Mouse (Mus musculus) liver, postnatal 0 days (tissue): ENCODE results near the gene Tns2. TPM values are rescaled to one million over a fixed set of nuclear protein-coding genes. Genes with fewer than 3 reads are reported as not detected.

Source experiments
- ATAC-seq: fragments of 200-750 bp; cut with Nextera tagmentation; 2 replicates; pipeline ENCODE4 v1.8.0; 2017; ENCODE audit warnings: mild to moderate bottlenecking, moderate library complexity
- DNase-seq: peaks from one replicate; pipeline ENCODE4 v3.0.0-alpha.2; 2016
- H3K27ac ChIP-seq: fragments of 300-500 bp; sonication (generic); 2 replicates; pipeline ENCODE4 v1.5.1; 2014; ENCODE audit warnings: antibody characterized with exemption, moderate library complexity, mild to moderate bottlenecking, low read depth
- H3K27me3 ChIP-seq: fragments of 300-500 bp; sonication (generic); 2 replicates; pipeline ENCODE4 v1.6.1; 2014; ENCODE audit warnings: low read length, control low read depth, mixed read lengths; ENCODE audit not compliant: insufficient read depth
- H3K36me3 ChIP-seq: fragments of 300-500 bp; sonication (generic); replicated peaks from 2 replicates; pipeline ENCODE4 v1.6.1; 2014; ENCODE audit warnings: mild to moderate bottlenecking, control low read depth, low read length, moderate library complexity, mixed read lengths; ENCODE audit not compliant: insufficient read depth
- H3K4me1 ChIP-seq: fragments of 300-500 bp; sonication (generic); 2 replicates; pipeline ENCODE4 v1.6.1; 2014; ENCODE audit warnings: antibody characterized with exemption, mild to moderate bottlenecking, control low read depth; ENCODE audit not compliant: insufficient read depth
- H3K4me2 ChIP-seq: fragments of 300-500 bp; sonication (generic); 2 replicates; pipeline ENCODE4 v1.6.1; 2014; ENCODE audit warnings: low read depth, mild to moderate bottlenecking, low read length, moderate library complexity, mixed read lengths
- H3K4me3 ChIP-seq: fragments of 300-500 bp; sonication (generic); 2 replicates; pipeline ENCODE4 v1.5.1; 2014; ENCODE audit warnings: low read depth, low read length
- H3K9ac ChIP-seq: fragments of 300-500 bp; sonication (generic); replicated peaks from 2 replicates; pipeline ENCODE4 v1.6.1; 2014; ENCODE audit warnings: mild to moderate bottlenecking, moderate library complexity
- H3K9me3 ChIP-seq: fragments of 300-500 bp; sonication (generic); 2 replicates; pipeline ENCODE4 v1.6.1; 2016; ENCODE audit warnings: mild to moderate bottlenecking, control low read depth, low read length, mixed read lengths
- CTCF ChIP-seq: sonication (generic); IDR thresholded peaks from 2 replicates; pipeline ENCODE4 v1.5.1; 2016; ENCODE audit warnings: antibody characterized with exemption, low read depth
- EP300 ChIP-seq: IDR thresholded peaks from 2 replicates; pipeline ENCODE4 v1.6.1; 2016; ENCODE audit warnings: antibody characterized with exemption, low read depth, mild to moderate bottlenecking
- whole genome bisulfite sequencing: fragments of 180-500 bp; shearing (Covaris S2); extraction: QIAGEN DNeasy Blood & Tissue Kit; methylation state at CpG from one replicate; pipeline ENCODE4 v1.1.7; 2014; ENCODE audit not compliant: insufficient replicate concordance; 5-methylcytosine and 5-hydroxymethylcytosine counted together
- polyA plus RNA-seq: library from polyadenylated mRNA; unstranded; fragments of >200 nt; fragmentation: Nextera tagmentation; extraction: Ambion mirVana; gene quantifications from 2 replicates; pipeline ENCODE4 v1.2.1, GENCODE M21; 2015

The Tns2 gene
- polyA plus RNA-seq, 1 experiment from 2014 or later, result 9.2 TPM

DNA sequence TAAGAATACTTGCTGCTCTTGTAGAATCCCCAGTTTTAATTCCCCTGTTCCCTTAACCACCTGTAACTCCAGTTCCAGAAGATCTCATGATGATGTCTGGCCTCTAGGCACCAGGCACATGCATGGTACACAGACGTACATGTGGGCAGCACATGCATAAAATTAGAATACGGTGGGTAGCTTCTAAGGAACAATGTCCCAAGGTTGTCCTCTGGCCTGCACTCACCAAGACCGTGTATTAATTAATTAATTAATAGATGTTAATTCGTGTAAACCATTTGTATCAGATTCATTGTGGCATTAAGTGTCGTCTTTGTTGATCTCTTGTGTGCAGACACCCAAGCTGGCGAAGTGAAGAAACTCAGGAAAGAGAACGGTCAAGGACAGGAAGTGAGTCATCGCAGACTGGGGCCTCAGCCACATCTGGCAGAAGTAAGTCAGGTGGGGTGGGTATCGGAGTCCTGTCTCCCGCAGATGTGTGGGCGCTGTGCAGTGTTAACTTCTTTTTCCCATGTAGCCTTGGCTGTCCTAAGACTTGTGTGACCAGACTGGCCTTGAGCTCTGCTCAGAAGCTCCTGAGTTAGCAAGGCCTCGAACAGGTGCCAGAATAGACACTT is 9.0 kb upstream of the Tns2 start:
- no peak for TF ChIP-seq EP300
- no peak for TF ChIP-seq CTCF
- H3K4me1 ChIP-seq, result peaks cover 2% of the 10 kb centered on the region; the same call in 1 of the 2 replicates
- WGBS, result 53% methylated on average over 12 of the region's 12 CpGs
- no peak overlapping the region for H3K9ac ChIP-seq
- H3K4me2 ChIP-seq, result no peak overlapping the region; the same call in 1 of the 2 replicates
- no peak overlapping the region for H3K4me3 ChIP-seq
- DNase-seq (no peak), ATAC-seq (peak; percentile 40; the same call in 1 of the 2 replicates)
- peaks cover 93% of the 10 kb centered on the region for H3K36me3 ChIP-seq
- H3K27ac ChIP-seq, result 0 out of 2 replicates have a peak overlapping the region, but pooled peaks have one; percentile 44
- no peaks in the 10 kb centered on the region for H3K9me3 ChIP-seq
- no peaks in the 10 kb centered on the region for H3K27me3 ChIP-seq

DNA sequence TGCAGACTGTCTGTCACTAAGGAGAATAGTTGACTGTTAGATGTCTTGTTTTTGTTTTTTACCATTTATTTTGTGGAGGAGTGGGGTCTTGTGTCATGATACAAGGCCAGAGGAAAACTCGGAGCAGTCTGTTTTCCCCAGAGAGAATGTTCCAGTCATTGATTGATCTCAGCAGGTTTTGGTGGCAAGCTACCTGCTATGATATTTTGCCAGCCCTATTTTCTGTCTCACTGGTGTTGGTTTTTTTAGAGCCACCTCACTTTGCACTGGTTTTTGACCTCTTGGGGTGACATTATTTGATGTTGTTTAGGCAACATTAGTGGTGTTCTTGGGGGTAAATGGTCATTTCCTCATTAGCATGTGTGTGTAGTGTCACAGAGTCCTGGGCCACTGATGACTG is 8.5 kb upstream of the Tns2 start:
- no peak for DNase-seq

DNA sequence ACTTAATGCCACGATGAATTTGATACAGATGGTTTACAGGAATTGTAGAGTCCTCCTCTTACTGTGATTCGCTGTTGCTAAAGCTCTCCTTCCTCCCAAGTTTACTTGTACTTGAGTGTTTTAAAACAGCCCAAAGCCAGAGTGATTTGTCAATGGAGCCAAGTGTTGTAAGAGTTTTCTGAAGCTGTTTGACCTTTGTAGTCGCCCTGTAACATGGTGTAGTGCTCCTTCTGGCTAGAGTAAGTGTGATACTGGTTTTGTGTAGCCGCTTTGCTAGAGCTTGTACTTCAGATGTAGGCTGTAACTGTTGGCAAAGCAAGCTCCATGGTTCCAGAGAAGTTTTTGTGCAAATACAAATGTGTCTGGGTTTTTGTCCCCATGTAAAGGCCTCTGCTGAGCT is 8.0 kb upstream of the Tns2 start:
- Histone ChIP-seq H3K36me3 (peaks cover 87% of the 10 kb centered on the region), H3K27ac (peak overlapping the region; percentile 44; the same call in 1 of the 2 replicates), H3K4me3 (no peak overlapping the region), H3K27me3 (no peaks in the 10 kb centered on the region), H3K4me1 (peaks cover 2% of the 10 kb centered on the region; the same call in 1 of the 2 replicates), H3K9me3 (no peaks in the 10 kb centered on the region), H3K4me2 (no peak overlapping the region), H3K9ac (no peak overlapping the region)
- DNase-seq, result no peak
- WGBS, result 86% methylated on average over 4 of the region's 4 CpGs
- TF ChIP-seq CTCF (no peak), EP300 (no peak)
- no peak for ATAC-seq

More for the DNA sequence above, 8.5 kb upstream of the Tns2 start:
- H3K4me2 ChIP-seq, result no peak overlapping the region; the same call in 1 of the 2 replicates
- no peaks in the 10 kb centered on the region for H3K27me3 ChIP-seq
- ATAC-seq, result no peak
- peaks cover 2% of the 10 kb centered on the region; the same call in 1 of the 2 replicates for H3K4me1 ChIP-seq
- H3K9ac ChIP-seq, result no peak overlapping the region
- H3K4me3 ChIP-seq, result no peak overlapping the region
- H3K27ac ChIP-seq, result peak overlapping the region; percentile 44; the same call in 1 of the 2 replicates
- 79% methylated on average over 1 of the region's 1 CpGs for WGBS
- no peak for TF ChIP-seq EP300
- no peak for TF ChIP-seq CTCF
- H3K9me3 ChIP-seq, result no peaks in the 10 kb centered on the region
- peaks cover 89% of the 10 kb centered on the region for H3K36me3 ChIP-seq

DNA sequence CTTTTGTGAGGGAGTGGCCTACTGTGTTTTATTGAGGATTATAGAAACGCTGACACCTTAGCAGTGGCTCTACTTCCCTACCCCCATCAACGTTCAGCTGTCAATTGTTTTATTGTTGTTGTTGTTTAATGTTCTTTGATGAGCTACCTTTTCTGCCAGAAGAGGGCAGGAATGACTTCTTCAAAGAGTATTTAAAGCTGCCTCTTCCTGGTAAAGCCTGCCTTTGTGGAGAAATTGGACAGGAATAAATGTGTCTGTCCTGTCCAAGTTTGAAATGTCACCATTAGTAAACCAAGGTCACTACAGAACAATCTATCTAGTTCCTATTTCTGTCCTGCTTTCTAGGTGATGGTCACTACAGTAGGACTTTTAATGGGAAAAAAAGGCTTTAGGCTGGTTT is 6.1 kb upstream of the Tns2 start:
- Histone ChIP-seq H3K27me3 (no peaks in the 10 kb centered on the region), H3K9me3 (no peaks in the 10 kb centered on the region), H3K4me1 (peaks cover 2% of the 10 kb centered on the region; the same call in 1 of the 2 replicates), H3K27ac (no peak overlapping the region), H3K4me2 (no peak overlapping the region), H3K9ac (no peak overlapping the region), H3K36me3 (peaks cover 74% of the 10 kb centered on the region), H3K4me3 (no peak overlapping the region)
- TF ChIP-seq EP300 (no peak), CTCF (no peak)
- no peak for ATAC-seq
- 67% methylated on average over 2 of the region's 2 CpGs for WGBS
- DNase-seq, result no peak

DNA sequence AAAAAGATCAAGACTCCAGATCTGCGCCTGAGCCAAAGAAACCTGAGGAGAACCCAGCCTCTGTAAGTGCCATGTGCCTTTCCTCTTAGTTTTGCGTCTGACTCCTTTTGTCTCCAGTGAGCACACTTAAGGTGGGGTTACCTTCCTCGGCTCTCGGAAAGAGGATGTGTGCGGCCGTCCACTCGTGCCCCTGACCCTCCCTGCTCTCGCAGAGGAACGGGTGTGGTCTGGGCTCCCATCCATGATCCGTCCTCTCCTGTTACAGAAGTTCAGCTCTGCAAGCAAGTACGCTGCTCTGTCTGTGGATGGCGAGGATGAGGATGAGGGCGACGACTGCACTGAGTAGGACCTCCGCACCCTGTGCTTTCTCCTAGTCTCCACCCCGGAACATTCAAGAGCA is 5.2 kb upstream of the Tns2 start:
- Histone ChIP-seq H3K9ac (no peak overlapping the region), H3K27me3 (no peaks in the 10 kb centered on the region), H3K36me3 (peaks cover 66% of the 10 kb centered on the region), H3K4me2 (no peak overlapping the region), H3K9me3 (no peaks in the 10 kb centered on the region), H3K4me1 (peaks cover 2% of the 10 kb centered on the region; the same call in 1 of the 2 replicates), H3K27ac (no peak overlapping the region), H3K4me3 (no peak overlapping the region)
- DNase-seq, result no peak
- TF ChIP-seq EP300 (no peak), CTCF (no peak)
- WGBS, result 88% methylated on average over 16 of the region's 16 CpGs
- no peak for ATAC-seq

DNA sequence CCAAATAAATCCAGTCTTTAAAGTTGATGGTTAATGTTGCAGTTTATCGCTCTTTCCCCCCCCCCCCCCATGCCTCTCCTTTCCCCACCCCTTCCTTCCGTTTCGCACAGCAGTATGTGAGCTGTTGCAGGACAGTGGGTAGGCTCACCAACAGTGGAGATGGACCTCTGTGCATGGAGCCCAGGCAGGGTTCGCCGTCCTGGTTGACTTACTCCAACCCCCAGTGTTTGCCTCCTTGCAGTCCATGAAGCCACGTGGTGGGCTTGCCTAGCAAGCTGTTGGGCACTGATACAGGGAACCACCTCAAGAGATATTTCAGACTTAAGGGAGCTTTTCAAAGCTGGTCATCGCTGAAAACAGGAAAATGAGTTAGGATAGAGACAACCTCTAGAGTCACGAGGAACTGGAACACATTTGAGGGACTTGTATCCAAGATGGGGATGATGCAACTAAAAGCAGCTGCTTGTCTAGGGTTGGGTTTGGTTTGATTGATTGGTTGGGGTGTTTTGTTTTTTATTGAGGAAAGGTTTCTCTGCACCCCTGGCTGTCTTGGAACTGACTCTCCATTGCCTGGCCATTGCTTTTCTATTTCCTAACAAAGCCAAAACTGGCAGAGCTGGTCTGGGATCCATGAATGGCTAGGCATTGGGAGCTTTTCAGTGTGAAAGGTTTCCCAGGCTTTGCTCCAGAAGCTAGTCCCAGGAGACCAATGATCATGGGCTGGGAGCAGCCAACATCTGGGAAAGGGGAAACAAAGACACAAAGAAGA is 2.9 kb upstream of the Tns2 start:
- WGBS, result 50% methylated on average over 8 of the region's 8 CpGs
- Histone ChIP-seq H3K36me3 (peaks cover 43% of the 10 kb centered on the region), H3K27me3 (no peaks in the 10 kb centered on the region), H3K4me2 (no peak overlapping the region), H3K9ac (no peak overlapping the region), H3K27ac (0 out of 2 replicates have a peak overlapping the region, but pooled peaks have one; percentile 13), H3K4me1 (peaks cover 16% of the 10 kb centered on the region), H3K9me3 (no peaks in the 10 kb centered on the region), H3K4me3 (no peak overlapping the region)
- TF ChIP-seq EP300 (no peak), CTCF (no peak)
- no peak for DNase-seq
- no peak for ATAC-seq
